Mouse (Mus musculus): ENCODE results near the gene Rpl10a. TPM values are rescaled to one million over a fixed set of nuclear protein-coding genes. Genes with fewer than 3 reads are reported as not detected.
"Not testable (repeated sequence)": the region's sequence is repeated elsewhere in the genome, so short reads cannot be mapped to it uniquely, and the experiment has no call there.

Gene Rpl10a
- polyA plus RNA-seq, 1 experiment from 2014 or later, result 852 TPM

- H3K4me1 ChIP-seq (ENCODE audit: control insufficient read depth, insufficient read depth, low read length), result peaks cover 43% of the 10 kb centered on the region
- ATAC-seq (ENCODE audit: low read depth), result peak; percentile 90
Observed at GRCm38 (mm10) chr17:28350466-28351352, 22.4 kb downstream of the Rpl10a start, which contains the start of gene Tead3. TSS of gene Tead3 (minus strand) at chr17:28350817.

DNA sequence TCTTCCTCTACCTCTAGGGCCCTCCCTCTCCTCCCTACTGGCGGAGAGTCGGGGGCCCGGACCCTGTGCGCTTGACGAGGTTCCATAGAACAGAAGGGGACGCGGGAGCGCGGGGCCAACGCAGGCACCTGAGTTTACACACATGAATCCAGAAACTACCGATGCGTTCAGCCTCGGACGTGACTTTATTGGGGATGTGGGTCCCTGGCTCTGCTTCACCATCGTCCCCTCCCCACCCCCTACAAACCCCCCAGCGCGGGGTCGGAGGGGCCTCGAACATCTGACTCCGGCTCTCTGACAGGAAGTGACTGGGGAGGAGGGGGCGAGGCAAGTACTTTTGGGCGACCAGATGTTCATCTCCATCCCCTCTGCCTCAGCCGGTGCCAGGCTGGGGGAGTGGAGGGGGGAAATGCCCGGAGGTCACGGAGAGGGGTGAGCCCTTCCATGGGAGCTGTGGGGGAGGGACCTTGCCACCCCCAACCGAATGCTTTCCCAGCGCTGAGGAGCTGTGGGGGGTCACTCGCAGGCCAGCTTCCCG lies 23.2 kb downstream of the Rpl10a start:
- ATAC-seq (ENCODE audit: low read depth), result no peak
- no peak for DNase-seq (ENCODE audit: low spot score)
- peak overlapping the region; percentile 87 for H3K4me3 ChIP-seq (ENCODE audit: low read depth, low read length)
- H3K27ac ChIP-seq (replicated peaks; ENCODE audit: low read depth, low read length), result peak overlapping the region; percentile 99
- no peaks in the 10 kb centered on the region for H3K9me3 ChIP-seq (ENCODE audit: control insufficient read depth, low read length)
- peak overlapping the region; percentile 97 for H3K9ac ChIP-seq (ENCODE audit: low read depth, low read length)
- H3K36me3 ChIP-seq (ENCODE audit: control insufficient read depth, insufficient read depth, low read length), result no peaks in the 10 kb centered on the region
- H3K27me3 ChIP-seq (replicated peaks; ENCODE audit: control insufficient read depth, insufficient read depth, low read length), result no peaks in the 10 kb centered on the region
- H3K4me2 ChIP-seq (ENCODE audit: low read depth, low read length), result peak overlapping the region; percentile 90
- H3K4me1 ChIP-seq (ENCODE audit: control insufficient read depth, insufficient read depth, low read length), result peaks cover 36% of the 10 kb centered on the region
- under 1% methylated on average over 28 of the region's 29 CpGs for WGBS

More at GRCm38 (mm10) chr17:28350466-28351352, 22.4 kb downstream of the Rpl10a start, which contains the start of gene Tead3:
- Histone ChIP-seq H3K36me3 (ENCODE audit: control insufficient read depth, insufficient read depth, low read length) (no peaks in the 10 kb centered on the region), H3K27me3 (replicated peaks; ENCODE audit: control insufficient read depth, insufficient read depth, low read length) (no peaks in the 10 kb centered on the region), H3K9ac (ENCODE audit: low read depth, low read length) (peak within 1 kb of the TSS; percentile 97), H3K4me2 (ENCODE audit: low read depth, low read length) (peak within 1 kb of the TSS; percentile 90), H3K4me3 (ENCODE audit: low read depth, low read length) (peak within 1 kb of the TSS; percentile 87), H3K9me3 (ENCODE audit: control insufficient read depth, low read length) (no peaks in the 10 kb centered on the region), H3K27ac (replicated peaks; ENCODE audit: low read depth, low read length) (peak within 1 kb of the TSS; percentile 99)
- WGBS, result 0% methylated on average over 18 of the region's 73 CpGs
- DNase-seq (ENCODE audit: low spot score), result peak; percentile 96

DNA sequence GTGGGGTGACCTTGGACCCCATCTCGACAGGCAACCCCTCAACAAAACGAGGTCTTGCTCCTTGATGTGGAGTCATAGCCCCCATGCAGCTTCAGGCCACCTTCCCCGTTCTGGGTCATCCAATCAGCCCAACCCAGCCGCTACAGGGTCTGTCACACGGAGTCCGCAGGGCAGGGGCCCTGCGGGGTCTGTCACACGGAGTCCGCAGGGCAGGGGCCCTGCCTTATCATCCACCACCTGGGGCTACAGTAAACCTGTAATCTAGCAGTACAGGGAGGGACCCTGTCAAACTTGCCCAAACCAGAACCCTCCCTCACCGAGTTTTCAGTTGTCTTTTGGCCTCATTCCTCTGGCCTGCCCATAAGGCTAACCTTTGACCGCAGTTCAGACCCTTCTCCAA lies 23.7 kb downstream of the Rpl10a start:
- H3K4me3 ChIP-seq (ENCODE audit: low read depth, low read length), result peak overlapping the region; percentile 87
- DNase-seq (ENCODE audit: low spot score), result no peak
- WGBS, result 21% methylated on average over 9 of the region's 11 CpGs
- H3K4me1 ChIP-seq (ENCODE audit: control insufficient read depth, insufficient read depth, low read length), result peaks cover 36% of the 10 kb centered on the region
- H3K4me2 ChIP-seq (ENCODE audit: low read depth, low read length), result peak overlapping the region; percentile 90
- H3K9ac ChIP-seq (ENCODE audit: low read depth, low read length), result peak overlapping the region; percentile 97
- H3K27ac ChIP-seq (replicated peaks; ENCODE audit: low read depth, low read length), result peak overlapping the region; percentile 99
- no peaks in the 10 kb centered on the region for H3K9me3 ChIP-seq (ENCODE audit: control insufficient read depth, low read length)
- no peaks in the 10 kb centered on the region for H3K27me3 ChIP-seq (replicated peaks; ENCODE audit: control insufficient read depth, insufficient read depth, low read length)
- H3K36me3 ChIP-seq (ENCODE audit: control insufficient read depth, insufficient read depth, low read length), result no peaks in the 10 kb centered on the region
- ATAC-seq (ENCODE audit: low read depth), result no peak

GRCm38 (mm10) chr17:28355871-28356270 lies 27.6 kb downstream of the Rpl10a start:
- H3K36me3 ChIP-seq (ENCODE audit: control insufficient read depth, insufficient read depth, low read length), result no peaks in the 10 kb centered on the region
- H3K9ac ChIP-seq (ENCODE audit: low read depth, low read length), result no peak overlapping the region
- DNase-seq (ENCODE audit: low spot score) (no peak), ATAC-seq (ENCODE audit: low read depth) (no peak)
- H3K27ac ChIP-seq (replicated peaks; ENCODE audit: low read depth, low read length), result no peak overlapping the region
- H3K9me3 ChIP-seq (ENCODE audit: control insufficient read depth, low read length), result no peaks in the 10 kb centered on the region
- H3K4me3 ChIP-seq (ENCODE audit: low read depth, low read length), result no peak overlapping the region
- peaks cover 7% of the 10 kb centered on the region for H3K27me3 ChIP-seq (replicated peaks; ENCODE audit: control insufficient read depth, insufficient read depth, low read length)
- 79% methylated on average over 12 of the region's 12 CpGs for WGBS
- H3K4me2 ChIP-seq (ENCODE audit: low read depth, low read length), result no peak overlapping the region
- peaks cover 11% of the 10 kb centered on the region; the same call in 1 of the 2 replicates for H3K4me1 ChIP-seq (ENCODE audit: control insufficient read depth, insufficient read depth, low read length)

GRCm38 (mm10) chr17:28358576-28359261 lies 30.4 kb downstream of the Rpl10a start:
- H3K27ac ChIP-seq (replicated peaks; ENCODE audit: low read depth, low read length); ATAC-seq (ENCODE audit: low read depth); H3K9ac ChIP-seq (ENCODE audit: low read depth, low read length); H3K4me3 ChIP-seq (ENCODE audit: low read depth, low read length); H3K4me2 ChIP-seq (ENCODE audit: low read depth, low read length); H3K9me3 ChIP-seq (ENCODE audit: control insufficient read depth, low read length); DNase-seq (ENCODE audit: low spot score); H3K36me3 ChIP-seq (ENCODE audit: control insufficient read depth, insufficient read depth, low read length): not testable (repeated sequence)
- Histone ChIP-seq H3K27me3 (replicated peaks; ENCODE audit: control insufficient read depth, insufficient read depth, low read length) (peaks cover 14% of the 10 kb centered on the region), H3K4me1 (ENCODE audit: control insufficient read depth, insufficient read depth, low read length) (peaks cover 14% of the 10 kb centered on the region)
- 19% methylated on average over 20 of the region's 24 CpGs for WGBS

GRCm38 (mm10) chr17:28360531-28361277 lies 32.4 kb downstream of the Rpl10a start:
- no peaks in the 10 kb centered on the region for H3K9me3 ChIP-seq (ENCODE audit: control insufficient read depth, low read length)
- no peak for DNase-seq (ENCODE audit: low spot score)
- H3K4me3 ChIP-seq (ENCODE audit: low read depth, low read length), result no peak overlapping the region
- ATAC-seq (ENCODE audit: low read depth), result no peak
- no peaks in the 10 kb centered on the region for H3K36me3 ChIP-seq (ENCODE audit: control insufficient read depth, insufficient read depth, low read length)
- no peak overlapping the region for H3K4me2 ChIP-seq (ENCODE audit: low read depth, low read length)
- H3K27me3 ChIP-seq (replicated peaks; ENCODE audit: control insufficient read depth, insufficient read depth, low read length), result peaks cover 30% of the 10 kb centered on the region
- WGBS, result 75% methylated on average over 9 of the region's 9 CpGs
- no peak overlapping the region for H3K27ac ChIP-seq (replicated peaks; ENCODE audit: low read depth, low read length)
- no peak overlapping the region for H3K9ac ChIP-seq (ENCODE audit: low read depth, low read length)
- peaks cover 23% of the 10 kb centered on the region for H3K4me1 ChIP-seq (ENCODE audit: control insufficient read depth, insufficient read depth, low read length)

DNA sequence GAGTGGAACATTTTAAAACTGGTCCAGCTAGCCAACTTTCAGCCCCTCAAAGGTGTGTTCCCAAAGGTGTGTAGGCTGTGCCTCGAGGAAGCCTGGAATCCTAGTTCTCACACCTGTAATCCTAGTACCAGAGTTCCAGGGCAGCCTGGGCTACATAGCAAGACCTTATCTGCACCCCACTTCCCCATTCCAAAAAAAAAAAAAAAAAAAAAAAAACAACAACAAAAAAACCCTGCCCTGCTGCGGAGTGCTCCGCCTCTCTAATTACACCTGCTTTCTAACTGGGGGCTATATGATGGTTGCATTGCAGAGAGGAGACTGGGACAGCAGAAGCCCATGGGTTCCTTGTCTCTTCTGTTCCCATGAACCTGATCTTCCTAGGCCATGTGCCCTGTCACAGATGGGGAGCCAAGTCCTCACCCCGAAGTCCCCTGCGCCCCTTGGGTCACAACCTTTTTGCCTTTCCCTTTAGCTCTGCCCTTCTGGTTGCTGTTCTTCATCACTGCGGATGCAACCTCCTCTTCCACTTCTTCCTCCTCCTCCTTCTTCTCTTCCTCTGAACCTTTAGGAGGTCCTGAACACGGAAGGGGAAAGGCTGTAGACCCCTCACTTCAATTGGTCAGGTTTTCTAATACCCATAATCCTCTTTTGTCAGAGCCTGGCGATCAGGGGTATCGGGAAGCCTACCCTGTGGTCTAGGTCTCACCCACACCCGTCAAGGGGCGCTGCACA lies 33.8 kb downstream of the Rpl10a start:
- Histone ChIP-seq H3K4me2 (ENCODE audit: low read depth, low read length) (peak overlapping the region; percentile 65), H3K4me1 (ENCODE audit: control insufficient read depth, insufficient read depth, low read length) (peaks cover 23% of the 10 kb centered on the region), H3K27ac (replicated peaks; ENCODE audit: low read depth, low read length) (no peak overlapping the region), H3K4me3 (ENCODE audit: low read depth, low read length) (peak overlapping the region; percentile 33), H3K9ac (ENCODE audit: low read depth, low read length) (peak overlapping the region; percentile 57), H3K9me3 (ENCODE audit: control insufficient read depth, low read length) (no peaks in the 10 kb centered on the region), H3K27me3 (replicated peaks; ENCODE audit: control insufficient read depth, insufficient read depth, low read length) (peaks cover 30% of the 10 kb centered on the region), H3K36me3 (ENCODE audit: control insufficient read depth, insufficient read depth, low read length) (no peaks in the 10 kb centered on the region)
- 32% methylated on average over 11 of the region's 11 CpGs for WGBS
- DNase-seq (ENCODE audit: low spot score) (no peak), ATAC-seq (ENCODE audit: low read depth) (0 out of 2 replicates have a peak, but pooled peaks have one; percentile 27)
